Mouse (Mus musculus): ENCODE measurements around the gene Bcor.

- no peak for TF ChIP-seq POLR2A (IDR thresholded peaks at IDR 0.05; ENCODE audit: borderline replicate concordance, control insufficient read depth, low read depth, low read length)
- no peak for TF ChIP-seq CTCF (IDR thresholded peaks at IDR 0.05; ENCODE audit: control insufficient read depth, insufficient read depth, low read length)
Observed at GRCm38 (mm10) chrX:12060848-12061247, 99.3 kb downstream of the Bcor start.

All from bone marrow, adult 2 months (tissue).